Mouse (Mus musculus): Measurements from ENCODE around the gene Pfkfb2. TPM values are rescaled to one million over a fixed set of nuclear protein-coding genes. Genes with fewer than 3 reads are reported as not detected.

The Pfkfb2 gene
- 3.4 and 5.8 TPM in 2 replicates for polyA plus RNA-seq (2015; fragmentation: Nextera tagmentation; extraction: Ambion mirVana)

DNA sequence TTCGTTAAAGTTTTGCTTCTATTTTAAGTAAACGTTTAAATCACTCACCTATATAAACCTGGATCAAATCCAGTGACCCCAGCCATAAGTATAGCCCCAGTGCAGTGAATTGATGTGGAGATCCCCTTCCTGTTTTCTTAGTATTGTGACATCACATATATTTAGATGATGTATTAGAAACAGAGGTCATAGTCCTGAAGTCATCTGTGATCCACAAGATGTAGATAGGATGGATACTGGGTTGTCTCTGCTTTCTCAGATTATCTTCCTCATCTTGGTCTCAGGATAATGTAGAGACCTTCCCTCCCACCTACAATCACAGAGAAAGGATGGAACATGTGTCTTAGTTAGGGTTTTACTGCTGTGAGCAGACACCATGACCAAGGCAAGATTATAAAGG is at the start of gene Pfkfb2:
Gene Pfkfb2, minus strand, starts transcription at position 101 of the 400 bp plus-strand sequence.

GRCm38 (mm10) chr1:130731741-130732337 is 2.8 kb upstream of the Pfkfb2 start, which contains the start of gene AA986860:
Gene AA986860 (plus strand): TSS chr1:130731976.

GRCm38 (mm10) chr1:130717291-130717871 is 11.7 kb downstream of the Pfkfb2 start, which contains the start of gene Yod1:
Gene Yod1 (plus strand): TSS chr1:130717327.

DNA sequence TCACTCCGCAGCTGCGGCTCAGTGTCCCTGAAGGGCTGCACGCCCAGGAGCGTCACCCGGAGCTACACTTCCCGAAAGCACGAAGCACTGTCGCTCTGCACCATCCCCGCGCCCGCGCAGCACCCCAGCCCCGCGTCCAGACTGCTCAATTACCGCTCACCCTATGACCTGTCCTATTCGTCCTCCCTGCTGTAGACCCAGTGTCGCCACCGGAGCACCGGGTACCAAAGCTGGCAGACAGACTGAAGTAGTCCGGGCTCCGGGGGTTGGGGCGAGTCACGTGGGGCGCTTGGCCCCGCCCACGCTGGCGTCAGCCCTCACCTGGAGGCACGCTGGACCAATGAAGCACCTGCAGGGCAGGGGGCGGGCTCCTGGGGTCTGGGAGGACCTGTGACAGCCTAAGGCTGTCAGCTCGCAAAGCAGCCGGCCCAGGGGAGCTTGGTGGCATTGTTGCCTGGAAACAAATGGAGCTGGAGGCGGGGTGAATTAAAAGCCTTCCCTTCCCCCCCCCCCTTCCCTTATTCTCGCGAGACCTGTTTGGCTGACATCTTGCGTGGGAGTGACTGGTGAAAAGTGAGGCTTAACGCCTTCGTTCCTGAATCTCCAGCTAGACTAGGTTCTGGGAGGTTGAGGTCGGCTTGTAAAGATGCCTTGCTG is 13.4 kb downstream of the Pfkfb2 start, which contains the start of gene Gm29427:
Gene Gm29427, minus strand, starts transcription at position 239 of the 657 bp plus-strand sequence.

DNA sequence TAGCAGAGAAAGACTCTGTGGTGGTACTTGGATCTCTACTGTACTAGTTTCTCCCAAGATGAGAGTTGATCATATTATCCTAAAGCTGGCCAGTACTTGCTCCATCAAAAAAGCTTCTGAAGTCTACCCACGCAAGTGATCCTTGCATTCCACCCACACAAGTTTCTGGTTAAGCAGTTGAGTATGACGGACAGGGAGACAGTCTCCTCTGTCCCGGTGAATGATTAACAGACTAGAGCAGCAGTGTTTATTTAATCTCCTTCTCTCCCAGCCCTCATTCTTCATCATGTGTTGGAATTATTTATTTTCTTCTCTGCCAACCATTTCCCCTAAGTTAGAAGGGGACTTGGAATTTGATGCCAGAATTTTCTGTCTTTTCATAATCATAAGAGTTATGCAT is 67.6 kb downstream of the Pfkfb2 start, which contains the start of gene C4bp:
Gene C4bp, minus strand, starts transcription at position 179 of the 400 bp plus-strand sequence.

Other genes starting within 250 kb of the Pfkfb2 start
- not detected in 2 replicates for gene Zp3r, start 99.6 kb downstream of the Pfkfb2 start, polyA plus RNA-seq (2015; fragmentation: Nextera tagmentation; extraction: Ambion mirVana)
- 0.21 and 0.52 TPM in 2 replicates for gene C4bp, start 67.6 kb downstream of the Pfkfb2 start, polyA plus RNA-seq (2015; fragmentation: Nextera tagmentation; extraction: Ambion mirVana)
- not detected in 2 replicates for gene Gm29427, start 13.5 kb downstream of the Pfkfb2 start, polyA plus RNA-seq (2015; fragmentation: Nextera tagmentation; extraction: Ambion mirVana)
- 8.1 and 8.2 TPM in 2 replicates for gene Yod1, start 11.9 kb downstream of the Pfkfb2 start, polyA plus RNA-seq (2015; fragmentation: Nextera tagmentation; extraction: Ambion mirVana)
- 1.7 and 2.1 TPM in 2 replicates for gene AA986860, start 2.7 kb upstream of the Pfkfb2 start, polyA plus RNA-seq (2015; fragmentation: Nextera tagmentation; extraction: Ambion mirVana)
- gene Fcamr, start 71.6 kb upstream of the Pfkfb2 start, polyA plus RNA-seq (2015; fragmentation: Nextera tagmentation; extraction: Ambion mirVana), result not detected in 2 replicates
- gene Pigr, start 97.4 kb upstream of the Pfkfb2 start, polyA plus RNA-seq (2015; fragmentation: Nextera tagmentation; extraction: Ambion mirVana), result 0.03 and 0.06 TPM in 2 replicates
- gene Fcmr, start 136.4 kb upstream of the Pfkfb2 start, polyA plus RNA-seq (2015; fragmentation: Nextera tagmentation; extraction: Ambion mirVana), result 0.58 TPM in 1 of 2 replicates, not detected in the other
- not detected in 2 replicates for gene Il24, start 158.2 kb upstream of the Pfkfb2 start, polyA plus RNA-seq (2015; fragmentation: Nextera tagmentation; extraction: Ambion mirVana)
- not detected in 2 replicates for gene Il20, start 182.2 kb upstream of the Pfkfb2 start, polyA plus RNA-seq (2015; fragmentation: Nextera tagmentation; extraction: Ambion mirVana)
- gene Il19, start 210.9 kb upstream of the Pfkfb2 start, polyA plus RNA-seq (2015; fragmentation: Nextera tagmentation; extraction: Ambion mirVana), result 0.65 TPM in 1 of 2 replicates, not detected in the other

Measured in adrenal gland, postnatal 0 days (tissue).